Mouse (Mus musculus) heart, postnatal 14 days (tissue): ENCODE data around the gene Nbea. TPM values are rescaled to one million over a fixed set of nuclear protein-coding genes. Genes with fewer than 3 reads are reported as not detected.

Source experiments
- DNase-seq, 2 experiments: peaks; one replicate each; pipeline ENCODE4 v3.0.0; 2021 to 2022
- intact Hi-C: fragments of 180-260 bp; cut with DNase I; formaldehyde crosslinking; loops from one replicate; pipeline ENCODE4 v1.15.1; 2025
- total RNA-seq, 2 experiments: library from RNA; stranded (reverse); gene quantifications; 2 replicates each; pipeline ENCODE4 v1.2.3; 2021

The Nbea gene
- total RNA-seq, 2 experiments from 2014 or later, result 18.5 to 19.9 TPM

GRCm38 (mm10) chr3:55693073-55693472 lies 490.4 kb downstream of the Nbea start:
- intact Hi-C loops, result no loop called here
- DNase-seq, result no peak

- no peak for DNase-seq
- intact Hi-C loops, result no loop called here
Measured at GRCm38 (mm10) chr3:55688098-55688497, 495.4 kb downstream of the Nbea start.

- DNase-seq, result no peak
- intact Hi-C loops, result no loop called here
Measured at GRCm38 (mm10) chr3:55686993-55687392, 496.5 kb downstream of the Nbea start.

GRCm38 (mm10) chr3:55685627-55686026 lies 497.9 kb downstream of the Nbea start:
- DNase-seq, result no peak
- intact Hi-C loops, result no loop called here

- intact Hi-C loops, result no loop called here
- no peak for DNase-seq
Measured at GRCm38 (mm10) chr3:55684892-55685291, 498.6 kb downstream of the Nbea start.

- no peak for DNase-seq
- intact Hi-C loops, result no loop called here
Measured at GRCm38 (mm10) chr3:55677691-55678090, 505.8 kb downstream of the Nbea start.

- DNase-seq, result no peak
- intact Hi-C loops, result no loop called here
Measured at GRCm38 (mm10) chr3:55674185-55674584, 509.3 kb downstream of the Nbea start.

- intact Hi-C loops, result no loop called here
- no peak for DNase-seq
Measured at GRCm38 (mm10) chr3:55667048-55667447, 516.5 kb downstream of the Nbea start.

- no peak for DNase-seq
- intact Hi-C loops, result no loop called here
Measured at GRCm38 (mm10) chr3:55665928-55666327, 517.6 kb downstream of the Nbea start.

- intact Hi-C loops, result no loop called here
- DNase-seq, result no peak
Measured at GRCm38 (mm10) chr3:55664713-55665112, 518.8 kb downstream of the Nbea start.

- intact Hi-C loops, result no loop called here
- no peak for DNase-seq
Measured at GRCm38 (mm10) chr3:55661678-55662445, 521.6 kb downstream of the Nbea start.

- no peak for DNase-seq
- intact Hi-C loops, result no loop called here
Measured at GRCm38 (mm10) chr3:55660261-55660838, 523.2 kb downstream of the Nbea start.

- intact Hi-C loops, result no loop called here
- no peak for DNase-seq
Measured at GRCm38 (mm10) chr3:55659558-55660215, 523.8 kb downstream of the Nbea start.

- intact Hi-C loops, result no loop called here
- peak in 1 of 2 experiments; percentile 4 for DNase-seq
Measured at GRCm38 (mm10) chr3:55652321-55652720, 531.2 kb downstream of the Nbea start.

- intact Hi-C loops, result no loop called here
- DNase-seq, result no peak
Measured at GRCm38 (mm10) chr3:55651877-55652276, 531.6 kb downstream of the Nbea start.

- intact Hi-C loops, result no loop called here
- no peak for DNase-seq
Measured at GRCm38 (mm10) chr3:55649541-55649940, 534.0 kb downstream of the Nbea start.

GRCm38 (mm10) chr3:55648299-55648698 lies 535.2 kb downstream of the Nbea start:
- DNase-seq, result no peak

GRCm38 (mm10) chr3:55647176-55647575 lies 536.3 kb downstream of the Nbea start:
- intact Hi-C loops, result no loop called here
- no peak for DNase-seq

More at GRCm38 (mm10) chr3:55648299-55648698, 535.2 kb downstream of the Nbea start:
- intact Hi-C loops, result no loop called here

GRCm38 (mm10) chr3:55646437-55646836 lies 537.1 kb downstream of the Nbea start:
- no peak for DNase-seq
- intact Hi-C loops, result no loop called here

GRCm38 (mm10) chr3:55644035-55644618 lies 539.4 kb downstream of the Nbea start:
- intact Hi-C loops, result no loop called here
- no peak for DNase-seq

- DNase-seq, result no peak
- intact Hi-C loops, result no loop called here
Measured at GRCm38 (mm10) chr3:55637660-55638059, 545.8 kb downstream of the Nbea start.
